Mouse (Mus musculus): Measurements from ENCODE around the gene Morn5. TPM values are rescaled to one million over a fixed set of nuclear protein-coding genes. Genes with fewer than 3 reads are reported as not detected.

Morn5 gene
- polyA plus RNA-seq, 1 experiment from 2014 or later = 1.1 TPM

DNA sequence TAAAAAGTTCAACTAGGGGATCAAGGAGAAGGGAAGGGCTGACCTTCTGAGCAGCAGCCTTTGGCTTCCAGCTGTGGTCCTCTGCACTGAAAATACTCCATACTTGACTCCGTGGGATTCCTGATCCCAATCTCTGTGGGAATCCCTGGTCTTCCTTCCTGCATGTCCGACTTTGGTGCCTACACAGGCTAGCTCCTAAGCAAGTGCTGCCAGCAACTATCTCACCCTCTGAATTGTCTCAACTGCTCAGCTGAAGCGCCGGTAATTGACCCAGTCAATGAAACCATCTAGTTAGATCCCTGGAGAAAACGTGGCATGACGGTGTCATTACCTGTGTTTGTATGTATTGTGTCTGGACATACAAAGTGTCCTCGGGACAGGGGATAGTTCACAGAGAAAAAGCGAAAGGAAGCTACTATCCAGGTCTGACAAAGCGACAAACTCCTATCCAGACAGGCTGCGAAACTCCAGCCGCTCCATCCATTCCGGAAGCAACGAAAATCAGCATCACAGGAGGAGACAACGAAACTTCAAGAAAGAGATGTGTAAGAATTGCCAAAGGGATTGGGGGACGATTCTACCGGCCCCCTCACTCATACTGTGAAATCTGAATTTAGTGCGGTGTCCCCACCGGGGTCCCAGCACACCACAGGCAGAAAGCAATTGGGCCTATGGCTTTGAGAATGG lies 48.0 kb downstream of the Morn5 start:
- peaks cover 100% of the 10 kb centered on the region for H3K27me3 ChIP-seq
- no peaks in the 10 kb centered on the region for H3K36me3 ChIP-seq
- 2% methylated on average over 18 of the region's 18 CpGs for WGBS
- no peak overlapping the region for H3K27ac ChIP-seq (replicated peaks)
- no peaks in the 10 kb centered on the region for H3K9me3 ChIP-seq
- no peak for ATAC-seq (ENCODE audit: low FRiP score, low read depth)
- no peaks in the 10 kb centered on the region for H3K4me1 ChIP-seq
- no peak overlapping the region for H3K4me3 ChIP-seq
- no peak overlapping the region for H3K9ac ChIP-seq (replicated peaks)
- no peak overlapping the region for H3K4me2 ChIP-seq (replicated peaks)

DNA sequence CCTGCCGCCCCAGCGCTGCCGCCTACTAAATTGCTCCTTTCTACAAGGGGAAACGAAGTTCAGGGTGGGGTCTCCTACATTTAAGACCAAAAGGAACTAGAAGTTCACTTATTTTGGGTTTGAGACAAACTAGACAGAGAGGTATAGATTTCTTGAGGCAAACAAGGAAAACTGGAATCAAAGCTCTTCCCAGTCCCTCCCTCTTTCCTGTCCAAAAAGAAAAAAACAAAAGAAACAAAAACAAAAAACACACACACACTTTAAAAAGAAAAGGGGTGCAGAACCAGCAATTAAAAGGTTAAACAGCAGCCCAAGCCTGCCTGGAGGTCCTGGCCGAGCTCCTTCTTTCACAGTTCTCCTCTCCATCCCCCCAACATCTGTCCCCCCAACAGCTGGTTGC lies 48.8 kb downstream of the Morn5 start:
- no peak overlapping the region for H3K27ac ChIP-seq (replicated peaks)
- H3K4me3 ChIP-seq = no peak overlapping the region
- H3K4me1 ChIP-seq = peaks cover 5% of the 10 kb centered on the region
- no peak for ATAC-seq (ENCODE audit: low FRiP score, low read depth)
- H3K36me3 ChIP-seq = no peaks in the 10 kb centered on the region
- peaks cover 100% of the 10 kb centered on the region for H3K27me3 ChIP-seq
- H3K9ac ChIP-seq (replicated peaks) = no peak overlapping the region
- WGBS = 0% methylated on average over 5 of the region's 5 CpGs
- no peak overlapping the region for H3K4me2 ChIP-seq (replicated peaks)
- no peaks in the 10 kb centered on the region for H3K9me3 ChIP-seq

DNA sequence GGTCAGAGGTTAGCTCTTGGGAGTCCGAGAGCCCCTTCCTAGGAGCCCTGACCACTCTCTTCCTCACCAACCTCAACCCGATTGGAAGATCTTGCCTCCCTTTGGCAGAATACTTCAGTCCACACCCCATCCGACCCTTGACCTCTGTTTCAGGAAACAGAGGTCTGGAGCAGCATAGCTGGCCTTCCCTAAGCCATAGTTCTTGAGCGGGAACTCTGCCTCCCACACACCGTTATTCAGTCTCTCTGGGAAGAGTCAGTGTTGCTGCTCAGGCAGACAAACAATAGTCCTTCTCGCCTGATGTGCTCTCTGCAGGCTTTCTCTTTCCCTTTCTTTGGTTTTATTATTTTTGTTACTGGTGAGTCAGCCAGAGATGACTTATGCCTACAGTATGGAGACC lies 50.5 kb downstream of the Morn5 start:
- 3% methylated on average over 6 of the region's 6 CpGs for WGBS
- no peak overlapping the region for H3K4me2 ChIP-seq (replicated peaks)
- no peaks in the 10 kb centered on the region for H3K36me3 ChIP-seq
- H3K9ac ChIP-seq (replicated peaks) = no peak overlapping the region
- no peak for ATAC-seq (ENCODE audit: low FRiP score, low read depth)
- peaks cover 100% of the 10 kb centered on the region for H3K27me3 ChIP-seq
- no peaks in the 10 kb centered on the region for H3K9me3 ChIP-seq
- peaks cover 22% of the 10 kb centered on the region for H3K4me1 ChIP-seq
- H3K4me3 ChIP-seq = no peak overlapping the region
- H3K27ac ChIP-seq (replicated peaks) = no peak overlapping the region

DNA sequence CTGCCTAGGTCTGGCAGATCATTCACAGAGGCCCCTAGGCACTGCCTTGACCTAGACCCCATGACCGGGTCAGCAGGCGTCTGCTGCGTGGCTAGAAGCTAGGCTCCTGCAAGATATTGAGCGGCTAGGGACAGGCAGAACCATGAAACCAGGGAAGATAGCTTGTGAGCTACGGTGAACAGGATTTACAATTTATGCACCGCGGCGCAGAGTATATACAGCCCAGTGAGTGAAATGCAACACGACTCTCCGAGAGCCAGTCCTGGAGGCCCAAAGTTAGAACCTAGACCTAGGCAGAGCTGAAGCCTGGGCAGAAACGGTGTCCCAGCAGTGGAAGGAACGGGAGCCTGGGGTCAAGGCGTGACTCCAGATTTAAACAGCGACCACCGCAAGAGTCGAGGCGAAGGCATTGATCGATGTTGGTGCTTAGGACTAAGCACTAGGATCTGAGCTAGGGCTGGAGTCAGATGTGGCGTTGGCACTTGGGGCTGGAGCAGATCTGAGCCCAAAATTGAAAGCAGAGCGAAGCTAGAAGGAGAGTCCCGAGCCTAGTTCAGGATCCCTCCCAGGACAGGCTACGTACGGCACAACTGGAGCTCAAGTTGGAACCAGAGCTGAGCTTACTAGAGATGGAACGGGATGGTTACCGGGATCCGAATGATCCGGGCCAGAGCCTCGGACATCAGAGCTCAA lies 52.8 kb downstream of the Morn5 start:
- WGBS = 2% methylated on average over 28 of the region's 28 CpGs
- ATAC-seq (ENCODE audit: low FRiP score, low read depth) = no peak
- H3K27ac ChIP-seq (replicated peaks) = no peak overlapping the region
- H3K4me3 ChIP-seq = peak overlapping the region; percentile 45
- H3K9ac ChIP-seq (replicated peaks) = no peak overlapping the region
- H3K36me3 ChIP-seq = no peaks in the 10 kb centered on the region
- H3K9me3 ChIP-seq = no peaks in the 10 kb centered on the region
- H3K27me3 ChIP-seq = peaks cover 100% of the 10 kb centered on the region
- H3K4me2 ChIP-seq (replicated peaks) = 0 out of 2 replicates have a peak overlapping the region, but pooled peaks have one; percentile 1
- peaks cover 32% of the 10 kb centered on the region for H3K4me1 ChIP-seq

DNA sequence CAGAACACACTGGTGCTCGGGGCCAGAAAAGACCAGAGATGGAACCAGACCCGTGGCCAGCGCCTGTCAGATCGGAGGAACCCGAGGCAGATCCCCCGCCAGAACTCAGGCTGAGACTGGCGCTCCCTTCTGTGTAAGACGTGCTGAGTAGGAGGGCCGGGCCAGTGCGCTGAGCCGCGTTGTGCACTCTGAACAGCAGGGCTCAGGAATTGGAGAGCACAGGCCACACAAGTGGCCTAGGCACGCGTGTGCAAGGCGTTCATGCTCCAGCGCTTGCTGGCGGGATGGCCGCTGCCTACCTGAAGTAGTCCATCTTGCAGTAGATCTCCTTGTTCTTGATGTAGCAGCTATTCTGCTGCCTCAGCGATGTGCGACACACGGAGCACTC lies 53.3 kb downstream of the Morn5 start:
- peaks cover 32% of the 10 kb centered on the region for H3K4me1 ChIP-seq
- no peaks in the 10 kb centered on the region for H3K36me3 ChIP-seq
- no peaks in the 10 kb centered on the region for H3K9me3 ChIP-seq
- peak overlapping the region; percentile 1; the same call in 1 of the 2 replicates for H3K4me2 ChIP-seq (replicated peaks)
- ATAC-seq (ENCODE audit: low FRiP score, low read depth) = no peak
- WGBS = under 1% methylated on average over 21 of the region's 21 CpGs
- H3K27ac ChIP-seq (replicated peaks) = no peak overlapping the region
- H3K27me3 ChIP-seq = peaks cover 100% of the 10 kb centered on the region
- H3K9ac ChIP-seq (replicated peaks) = no peak overlapping the region
- H3K4me3 ChIP-seq = peak overlapping the region; percentile 45

DNA sequence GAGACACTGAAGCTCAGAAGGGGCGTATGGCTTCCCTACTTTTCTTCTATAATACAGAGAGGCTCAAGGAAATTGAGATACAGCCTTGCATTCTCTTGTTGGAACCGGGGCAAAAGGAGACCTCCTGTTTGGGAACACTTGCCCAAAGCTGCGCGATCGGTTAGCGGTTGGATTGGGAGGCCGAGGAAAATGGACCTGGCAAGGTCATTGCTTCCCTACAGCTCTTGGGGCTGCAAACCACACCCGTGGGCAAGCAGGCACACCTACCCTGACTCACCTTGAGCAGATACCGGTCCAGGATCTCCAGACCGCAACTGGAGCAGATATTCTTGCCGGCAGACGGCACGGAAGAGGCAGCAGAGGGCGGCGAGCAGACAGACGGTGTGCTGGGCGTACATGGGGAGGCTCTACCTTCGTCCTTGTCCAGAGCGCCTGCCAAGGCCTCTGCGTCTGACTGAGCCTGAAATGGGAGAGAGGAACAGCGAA lies 53.9 kb downstream of the Morn5 start:
- peaks cover 32% of the 10 kb centered on the region for H3K4me1 ChIP-seq
- peaks cover 100% of the 10 kb centered on the region for H3K27me3 ChIP-seq
- no peaks in the 10 kb centered on the region for H3K36me3 ChIP-seq
- peak overlapping the region; percentile 45 for H3K4me3 ChIP-seq
- no peaks in the 10 kb centered on the region for H3K9me3 ChIP-seq
- WGBS = 2% methylated on average over 21 of the region's 21 CpGs
- peak overlapping the region; percentile 78; the same call in 1 of the 2 replicates for H3K4me2 ChIP-seq (replicated peaks)
- ATAC-seq (ENCODE audit: low FRiP score, low read depth) = no peak
- H3K9ac ChIP-seq (replicated peaks) = no peak overlapping the region
- H3K27ac ChIP-seq (replicated peaks) = no peak overlapping the region

DNA sequence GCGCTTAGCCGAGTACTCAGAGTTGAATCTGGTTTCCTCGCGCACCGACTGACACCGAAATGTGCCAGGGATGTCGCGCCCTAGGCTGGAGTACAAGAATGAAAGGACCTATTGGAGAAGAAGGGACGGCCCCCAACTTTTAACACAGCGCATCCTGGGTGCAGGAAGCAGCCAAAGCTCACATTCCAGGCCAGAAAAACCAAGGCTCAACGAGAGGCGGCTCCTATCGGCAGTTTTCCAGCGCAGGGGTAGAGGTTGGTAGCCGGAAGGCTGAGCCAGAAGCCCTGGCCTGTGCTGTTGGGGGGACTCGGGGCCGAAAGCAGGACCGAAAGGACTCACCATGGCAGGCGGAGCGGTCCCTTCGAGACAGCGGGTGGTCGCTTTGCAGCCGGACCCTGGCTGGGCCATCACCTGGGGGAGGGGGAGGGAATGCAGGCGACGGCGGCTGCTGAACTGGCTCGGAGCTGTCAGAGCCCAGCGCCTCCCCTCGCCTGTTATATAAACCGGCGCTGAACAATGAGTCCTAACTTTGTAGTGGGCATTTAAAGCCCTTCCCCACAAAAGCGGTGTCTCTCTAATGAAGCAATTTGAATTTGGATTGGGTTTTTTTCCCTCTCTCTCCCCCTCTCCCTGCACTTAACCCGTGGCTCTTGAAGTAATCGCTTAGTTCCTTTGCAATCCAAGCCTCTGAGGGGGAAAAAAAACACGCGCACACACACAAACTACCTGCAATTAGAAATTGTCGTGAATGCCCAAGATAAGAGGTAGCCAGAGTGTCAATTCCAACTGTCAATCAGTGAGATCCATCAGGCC lies 54.5 kb downstream of the Morn5 start:
- 0 out of 2 replicates have a peak, but pooled peaks have one; percentile 16 for ATAC-seq (ENCODE audit: low FRiP score, low read depth)
- Histone ChIP-seq H3K9ac (replicated peaks) (no peak overlapping the region; the same call in 1 of the 2 replicates), H3K4me1 (peaks cover 32% of the 10 kb centered on the region), H3K9me3 (no peaks in the 10 kb centered on the region), H3K36me3 (no peaks in the 10 kb centered on the region), H3K27me3 (peaks cover 100% of the 10 kb centered on the region), H3K4me3 (peak overlapping the region; percentile 45), H3K27ac (replicated peaks) (no peak overlapping the region), H3K4me2 (replicated peaks) (peak overlapping the region; percentile 78)
- under 1% methylated on average over 38 of the region's 38 CpGs for WGBS

DNA sequence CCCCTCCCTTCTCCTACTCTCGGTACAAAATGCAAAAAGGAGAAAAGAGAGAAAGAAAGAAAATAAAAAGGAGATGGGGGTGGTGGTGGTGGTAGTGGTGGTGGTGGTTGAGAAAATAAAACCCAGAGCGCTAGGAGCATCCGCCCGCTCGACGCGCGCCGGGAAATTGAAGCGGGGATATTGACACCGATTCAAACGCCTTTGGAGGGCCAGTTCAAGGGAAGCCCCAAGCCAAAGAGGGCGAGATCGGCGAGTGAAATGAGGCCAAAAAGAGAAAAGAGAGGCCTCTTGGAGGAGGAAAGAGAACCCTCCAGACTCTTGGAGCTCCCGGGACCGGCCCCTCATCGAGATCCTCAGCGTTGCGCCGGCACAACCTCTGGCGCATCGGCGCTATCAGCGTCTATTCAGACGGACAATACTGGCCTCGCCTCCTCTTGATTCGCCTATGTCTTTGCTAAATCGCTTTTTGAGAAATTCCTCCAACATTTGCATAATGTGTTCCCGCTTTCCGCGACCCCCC lies 55.2 kb downstream of the Morn5 start:
- peak; percentile 13; the same call in 1 of the 2 replicates for ATAC-seq (ENCODE audit: low FRiP score, low read depth)
- Histone ChIP-seq H3K4me3 (peak overlapping the region; percentile 45), H3K4me2 (replicated peaks) (peak overlapping the region; percentile 78), H3K9ac (replicated peaks) (no peak overlapping the region; the same call in 1 of the 2 replicates), H3K9me3 (no peaks in the 10 kb centered on the region), H3K4me1 (peaks cover 32% of the 10 kb centered on the region), H3K27ac (replicated peaks) (no peak overlapping the region), H3K27me3 (peaks cover 100% of the 10 kb centered on the region), H3K36me3 (no peaks in the 10 kb centered on the region)
- WGBS = under 1% methylated on average over 32 of the region's 32 CpGs

DNA sequence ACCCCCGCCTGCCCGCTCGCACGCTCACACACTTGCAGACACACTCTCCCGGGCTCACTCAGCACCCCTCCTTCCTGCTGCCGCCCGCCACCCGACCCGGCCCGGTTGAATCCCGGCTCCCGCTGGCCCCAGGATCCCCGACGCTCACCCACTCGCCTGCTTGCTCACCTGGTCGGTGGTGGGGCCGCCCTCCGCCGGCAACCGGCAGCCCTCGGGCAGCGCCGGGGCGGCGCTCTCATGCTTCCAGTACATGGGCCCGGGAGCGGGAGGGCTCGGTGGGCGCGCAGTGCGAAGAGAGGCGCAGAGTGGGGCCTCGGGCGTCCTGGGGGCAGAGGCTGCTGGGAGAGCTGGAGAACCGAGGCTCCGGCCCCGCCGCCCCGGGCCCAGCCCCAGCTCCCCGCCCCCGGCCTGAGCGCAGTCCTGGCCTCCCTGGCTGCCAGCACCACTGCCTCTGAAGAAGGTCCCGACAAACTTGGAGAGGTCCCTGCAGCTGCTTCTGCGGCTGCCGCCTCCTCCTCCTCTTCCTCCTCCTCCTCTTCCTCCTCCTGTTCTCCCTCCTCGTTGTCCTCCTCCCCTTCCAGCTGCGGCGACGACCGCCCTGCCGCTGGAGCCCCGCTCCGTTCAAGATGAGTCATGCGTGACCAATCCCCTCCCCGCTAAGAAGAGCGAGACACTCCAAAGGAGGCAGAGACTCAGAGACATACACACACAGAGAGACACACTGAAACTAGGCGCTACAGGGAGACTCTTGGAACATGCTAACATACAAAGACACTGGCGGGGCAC lies 55.9 kb downstream of the Morn5 start, which contains the start of gene Lhx6:
Gene Lhx6 (minus strand): TSS at position 453 of the 786 bp plus-strand sequence.
- Histone ChIP-seq H3K27ac (replicated peaks) (no peak within 1 kb of the TSS), H3K4me1 (peaks cover 32% of the 10 kb centered on the region), H3K4me2 (replicated peaks) (peak within 1 kb of the TSS; percentile 78), H3K4me3 (peak within 1 kb of the TSS; percentile 45), H3K9ac (replicated peaks) (no peak within 1 kb of the TSS; the same call in 1 of the 2 replicates), H3K9me3 (no peaks in the 10 kb centered on the region), H3K36me3 (no peaks in the 10 kb centered on the region), H3K27me3 (peaks cover 99% of the 10 kb centered on the region)
- ATAC-seq (ENCODE audit: low FRiP score, low read depth) = peak; percentile 57
- WGBS = under 1% methylated on average over 55 of the region's 58 CpGs

DNA sequence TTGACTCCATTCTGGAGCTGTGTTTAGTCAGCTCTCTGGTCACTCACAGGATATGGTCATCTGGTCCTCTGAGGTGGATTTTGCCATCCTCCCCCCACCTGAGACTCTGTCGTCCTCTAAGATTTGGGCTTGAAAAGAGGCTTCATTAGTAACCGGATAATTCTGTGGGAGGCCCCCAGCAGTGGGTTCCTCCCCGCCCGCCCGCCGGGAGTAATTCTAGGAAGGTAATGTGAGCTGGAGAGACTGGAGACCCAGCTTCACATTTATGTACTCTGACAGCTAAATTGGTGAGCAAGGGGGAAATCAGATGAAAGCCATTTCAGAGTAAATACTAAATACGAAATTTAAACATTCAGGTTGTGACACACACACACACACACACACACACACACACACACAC lies 59.4 kb downstream of the Morn5 start:
- Histone ChIP-seq H3K9ac (replicated peaks) (no peak overlapping the region), H3K27me3 (peaks cover 70% of the 10 kb centered on the region), H3K4me3 (no peak overlapping the region), H3K9me3 (no peaks in the 10 kb centered on the region), H3K4me1 (peaks cover 21% of the 10 kb centered on the region), H3K36me3 (no peaks in the 10 kb centered on the region), H3K27ac (replicated peaks) (no peak overlapping the region), H3K4me2 (replicated peaks) (no peak overlapping the region)
- 4% methylated on average over 7 of the region's 7 CpGs for WGBS
- no peak for ATAC-seq (ENCODE audit: low FRiP score, low read depth)

DNA sequence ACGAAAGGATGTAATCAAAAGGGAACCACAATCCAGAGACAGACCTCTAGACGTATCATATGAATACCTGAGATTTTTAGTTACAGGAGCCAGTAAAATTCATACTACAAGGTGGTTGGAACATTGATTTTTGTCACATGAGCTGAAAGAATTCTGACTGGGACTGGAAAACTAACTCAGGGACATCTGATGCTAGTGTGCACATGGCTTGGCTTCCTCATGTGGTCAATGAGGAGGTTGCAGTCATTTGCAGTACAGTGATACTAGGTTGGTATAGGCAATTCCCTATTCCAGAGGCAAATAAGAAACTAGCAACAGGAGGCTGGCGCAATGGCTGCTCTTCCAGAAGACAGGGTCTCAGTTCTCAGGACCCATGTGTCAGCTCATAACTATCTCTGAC lies 63.4 kb downstream of the Morn5 start:
- Histone ChIP-seq H3K4me1 (no peaks in the 10 kb centered on the region), H3K4me3 (no peak overlapping the region), H3K9me3 (no peaks in the 10 kb centered on the region), H3K4me2 (replicated peaks) (no peak overlapping the region), H3K27me3 (peaks cover 30% of the 10 kb centered on the region), H3K36me3 (peaks cover 20% of the 10 kb centered on the region), H3K9ac (replicated peaks) (no peak overlapping the region), H3K27ac (replicated peaks) (no peak overlapping the region)
- ATAC-seq (ENCODE audit: low FRiP score, low read depth) = no peak
- WGBS = 84% methylated on average over 3 of the region's 3 CpGs

Data from midbrain, embryonic 12.5 days (tissue).